Mouse (Mus musculus): ENCODE measurements at regions not wholly inside any gene's neighbourhood (a gene's known extent, or its start where the extent isn't known, plus 50 kb on each side); places are given as distances from the start of the nearest gene placed in this dataset.

DNA sequence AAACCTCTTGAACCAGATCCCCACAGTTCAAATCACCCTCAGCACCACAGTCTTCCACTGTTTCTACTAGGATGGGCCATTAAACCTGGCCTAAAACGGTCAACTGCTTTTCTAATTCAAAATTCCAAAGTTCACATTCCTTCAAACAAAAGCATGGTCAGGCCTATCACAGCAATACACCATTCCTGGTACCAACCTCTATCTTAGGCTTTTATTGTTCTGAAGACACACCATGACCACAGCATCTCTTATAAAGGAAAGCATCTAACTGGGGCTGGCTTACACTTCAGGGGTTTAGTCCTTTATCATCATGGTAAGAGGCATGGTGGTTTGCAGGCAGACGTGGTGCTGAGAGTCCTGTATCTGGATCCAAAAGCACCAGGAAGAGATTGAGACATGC lies 560.4 kb upstream of the Adam5 start:
- TF ChIP-seq CTCF (IDR thresholded peaks at IDR 0.05; ENCODE audit: low read depth) (no peak), EP300 (optimal IDR thresholded peaks at IDR 0.05) (no peak)

Measured in stomach, postnatal 0 days (tissue).